Mouse (Mus musculus) kidney, embryonic 14.5 days (tissue): Measurements from ENCODE around the gene Olfr543. TPM values are rescaled to one million over a fixed set of nuclear protein-coding genes. Genes with fewer than 3 reads are reported as not detected.

ENCODE experiments used
- ATAC-seq: fragments of 200-750 bp; cut with Nextera tagmentation; 2 replicates; pipeline ENCODE4 v1.8.0; 2017; ENCODE audit warnings: moderate number of reproducible peaks, mild to moderate bottlenecking, moderate TSS enrichment, moderate library complexity; ENCODE audit not compliant: low FRiP score, low TSS enrichment
- H3K27ac ChIP-seq: fragments of 300-500 bp; sonication (generic); 2 replicates; pipeline ENCODE4 v1.5.1; 2014; ENCODE audit warnings: low read depth, mild to moderate bottlenecking, low read length, moderate library complexity, mixed read lengths
- H3K27me3 ChIP-seq: fragments of 300-500 bp; sonication (generic); 2 replicates; pipeline ENCODE4 v1.6.1; 2014; ENCODE audit warnings: mild to moderate bottlenecking, low read length; ENCODE audit not compliant: control insufficient read depth, insufficient read depth
- H3K36me3 ChIP-seq: fragments of 300-500 bp; sonication (generic); 2 replicates; pipeline ENCODE4 v1.6.1; 2014; ENCODE audit warnings: low read length, mixed read lengths; ENCODE audit not compliant: control insufficient read depth, insufficient read depth
- H3K4me1 ChIP-seq: fragments of 300-500 bp; sonication (generic); 2 replicates; pipeline ENCODE4 v1.6.1; 2014; ENCODE audit warnings: low read length, mixed read lengths; ENCODE audit not compliant: control insufficient read depth, insufficient read depth
- H3K4me2 ChIP-seq: fragments of 300-500 bp; sonication (generic); replicated peaks from 2 replicates; pipeline ENCODE4 v1.6.1; 2014; ENCODE audit warnings: low read depth, mild to moderate bottlenecking, low read length
- H3K4me3 ChIP-seq: fragments of 300-500 bp; sonication (generic); 2 replicates; pipeline ENCODE4 v1.5.1; 2014; ENCODE audit warnings: mild to moderate bottlenecking, low read length
- H3K9ac ChIP-seq: fragments of 300-500 bp; sonication (generic); 2 replicates; pipeline ENCODE4 v1.6.1; 2014; ENCODE audit warnings: low read depth, mild to moderate bottlenecking, low read length, moderate library complexity
- H3K9me3 ChIP-seq: fragments of 300-500 bp; sonication (generic); 2 replicates; pipeline ENCODE4 v1.6.1; 2016; ENCODE audit warnings: low read length; ENCODE audit not compliant: control insufficient read depth
- WGBS: fragments of 180-500 bp; shearing (Covaris S2); extraction: QIAGEN DNeasy Blood & Tissue Kit; methylation state at CpG from one replicate; pipeline ENCODE4 v1.1.7; 2014; 5-methylcytosine and 5-hydroxymethylcytosine counted together
- polyA plus RNA-seq: library from polyadenylated mRNA; unstranded; fragments of >200 nt; fragmentation: Nextera tagmentation; extraction: Ambion mirVana; gene quantifications from 2 replicates; pipeline ENCODE4 v1.2.1, GENCODE M21; 2014

The Olfr543 gene
- polyA plus RNA-seq, 1 experiment from 2014 or later, result 0.80 TPM

GRCm38 (mm10) chr7:102480821-102481220, 658 bp downstream of the Olfr543 start:
- no peak for ATAC-seq
- no peak overlapping the region for H3K4me2 ChIP-seq
- no peaks in the 10 kb centered on the region for H3K4me1 ChIP-seq
- H3K9me3 ChIP-seq, result no peaks in the 10 kb centered on the region
- no peaks in the 10 kb centered on the region for H3K36me3 ChIP-seq
- H3K27me3 ChIP-seq, result no peaks in the 10 kb centered on the region
- no peak overlapping the region for H3K27ac ChIP-seq
- H3K9ac ChIP-seq, result no peak overlapping the region
- no peak overlapping the region for H3K4me3 ChIP-seq
- 75% methylated on average over 4 of the region's 4 CpGs for WGBS

GRCm38 (mm10) chr7:102479368-102480078, 2.0 kb downstream of the Olfr543 start:
- Histone ChIP-seq H3K4me2 (no peak overlapping the region), H3K9ac (no peak overlapping the region), H3K27ac (no peak overlapping the region), H3K36me3 (no peaks in the 10 kb centered on the region), H3K9me3 (no peaks in the 10 kb centered on the region), H3K4me1 (no peaks in the 10 kb centered on the region), H3K27me3 (no peaks in the 10 kb centered on the region), H3K4me3 (no peak overlapping the region)
- ATAC-seq, result 0 out of 2 replicates have a peak, but pooled peaks have one; percentile 47
- WGBS, result 64% methylated on average over 5 of the region's 5 CpGs

GRCm38 (mm10) chr7:102478926-102479325, 2.6 kb downstream of the Olfr543 start:
- Histone ChIP-seq H3K9ac (no peak overlapping the region), H3K4me2 (no peak overlapping the region), H3K36me3 (no peaks in the 10 kb centered on the region), H3K4me1 (no peaks in the 10 kb centered on the region), H3K27ac (no peak overlapping the region), H3K27me3 (no peaks in the 10 kb centered on the region), H3K9me3 (no peaks in the 10 kb centered on the region), H3K4me3 (no peak overlapping the region)
- no peak for ATAC-seq
- 70% methylated on average over 3 of the region's 3 CpGs for WGBS

- Histone ChIP-seq H3K4me3 (no peak overlapping the region), H3K9me3 (no peaks in the 10 kb centered on the region), H3K4me2 (no peak overlapping the region), H3K4me1 (no peaks in the 10 kb centered on the region), H3K27me3 (no peaks in the 10 kb centered on the region), H3K9ac (no peak overlapping the region), H3K36me3 (no peaks in the 10 kb centered on the region), H3K27ac (no peak overlapping the region)
- 85% methylated on average over 4 of the region's 4 CpGs for WGBS
- ATAC-seq, result no peak
Measured at GRCm38 (mm10) chr7:102478425-102478824, 3.1 kb downstream of the Olfr543 start.

GRCm38 (mm10) chr7:102477377-102477776, 4.1 kb downstream of the Olfr543 start:
- Histone ChIP-seq H3K4me1 (no peaks in the 10 kb centered on the region), H3K9me3 (no peaks in the 10 kb centered on the region), H3K4me2 (no peak overlapping the region), H3K27ac (no peak overlapping the region), H3K36me3 (no peaks in the 10 kb centered on the region), H3K4me3 (no peak overlapping the region), H3K9ac (no peak overlapping the region), H3K27me3 (no peaks in the 10 kb centered on the region)
- 78% methylated on average over 11 of the region's 11 CpGs for WGBS
- no peak for ATAC-seq

GRCm38 (mm10) chr7:102476601-102477000, 4.9 kb downstream of the Olfr543 start:
- ATAC-seq, result no peak
- WGBS, result 94% methylated on average over 5 of the region's 5 CpGs
- no peaks in the 10 kb centered on the region for H3K27me3 ChIP-seq
- H3K9me3 ChIP-seq, result no peaks in the 10 kb centered on the region
- H3K36me3 ChIP-seq, result no peaks in the 10 kb centered on the region
- no peak overlapping the region for H3K4me2 ChIP-seq
- H3K9ac ChIP-seq, result no peak overlapping the region
- no peaks in the 10 kb centered on the region for H3K4me1 ChIP-seq
- H3K27ac ChIP-seq, result no peak overlapping the region
- H3K4me3 ChIP-seq, result no peak overlapping the region

- no peaks in the 10 kb centered on the region for H3K27me3 ChIP-seq
- H3K4me2 ChIP-seq, result no peak overlapping the region
- no peaks in the 10 kb centered on the region for H3K9me3 ChIP-seq
- ATAC-seq, result no peak
- H3K27ac ChIP-seq, result no peak overlapping the region
- WGBS, result 61% methylated on average over 5 of the region's 5 CpGs
- no peak overlapping the region for H3K4me3 ChIP-seq
- no peak overlapping the region for H3K9ac ChIP-seq
- peaks cover 19% of the 10 kb centered on the region for H3K36me3 ChIP-seq
- no peaks in the 10 kb centered on the region for H3K4me1 ChIP-seq
Measured at GRCm38 (mm10) chr7:102472675-102473074, 8.8 kb downstream of the Olfr543 start.

- Histone ChIP-seq H3K27me3 (no peaks in the 10 kb centered on the region), H3K4me2 (no peak overlapping the region), H3K36me3 (peaks cover 68% of the 10 kb centered on the region), H3K9me3 (no peaks in the 10 kb centered on the region), H3K9ac (no peak overlapping the region), H3K4me1 (no peaks in the 10 kb centered on the region), H3K4me3 (no peak overlapping the region), H3K27ac (no peak overlapping the region)
- WGBS, result 89% methylated on average over 8 of the region's 8 CpGs
- no peak for ATAC-seq
Measured at GRCm38 (mm10) chr7:102467566-102467965, 13.9 kb downstream of the Olfr543 start.

- no peak overlapping the region for H3K4me3 ChIP-seq
- WGBS, result 89% methylated on average over 5 of the region's 5 CpGs
- no peak overlapping the region for H3K9ac ChIP-seq
- H3K27ac ChIP-seq, result no peak overlapping the region
- ATAC-seq, result no peak
- no peaks in the 10 kb centered on the region for H3K4me1 ChIP-seq
- H3K4me2 ChIP-seq, result no peak overlapping the region
- H3K27me3 ChIP-seq, result no peaks in the 10 kb centered on the region
- peaks cover 96% of the 10 kb centered on the region for H3K36me3 ChIP-seq
- no peaks in the 10 kb centered on the region for H3K9me3 ChIP-seq
Measured at GRCm38 (mm10) chr7:102458618-102459380, 22.7 kb downstream of the Olfr543 start.
